Mouse (Mus musculus) G1E (cell line): ENCODE results near the gene Gm4707. TPM values are rescaled to one million over a fixed set of nuclear protein-coding genes. Genes with fewer than 3 reads are reported as not detected.
"Not testable (repeated sequence)": the region's sequence is repeated elsewhere in the genome, so short reads cannot be mapped to it uniquely, and the experiment has no call there.

ENCODE experiments used
- ATAC-seq: 2 replicates; pipeline ENCODE4 v1.8.0; 2016; ENCODE audit warnings: mild to moderate bottlenecking; ENCODE audit not compliant: insufficient number of reproducible peaks, poor library complexity, low FRiP score, severe bottlenecking; ENCODE audit errors: extremely low read depth
- DNase-seq: peaks from one replicate; pipeline ENCODE4 v3.0.0; 2012; ENCODE audit warnings: low spot score
- H3K27me3 ChIP-seq: 2 replicates; pipeline ENCODE4 v1.6.1; 2012; ENCODE audit warnings: mild to moderate bottlenecking, low read length, inconsistent platforms; ENCODE audit not compliant: insufficient read depth
- H3K36me3 ChIP-seq: replicated peaks from 2 replicates; pipeline ENCODE3; 2012; ENCODE audit warnings: mild to moderate bottlenecking, inconsistent platforms
- H3K4me1 ChIP-seq: 2 replicates; pipeline ENCODE4 v1.6.1; 2012; ENCODE audit warnings: low read depth, low read length, inconsistent platforms, mixed read lengths; ENCODE audit not compliant: insufficient read depth
- H3K4me3 ChIP-seq: 2 replicates; pipeline ENCODE4 v1.5.1; 2012; ENCODE audit warnings: low read depth, mild to moderate bottlenecking, inconsistent platforms, low read length, moderate library complexity, mixed read lengths
- H3K9me3 ChIP-seq: replicated peaks from 2 replicates; pipeline ENCODE4 v1.6.1; 2012; ENCODE audit warnings: inconsistent platforms
- CTCF ChIP-seq: IDR thresholded peaks from 2 replicates; pipeline ENCODE4 v1.5.1; 2012; ENCODE audit warnings: low read depth, low read length, inconsistent platforms, mixed read lengths
- GATA1 ChIP-seq: IDR thresholded peaks from 2 replicates; pipeline ENCODE4 v1.6.1; 2012; ENCODE audit warnings: borderline replicate concordance, low read length, inconsistent platforms, mixed read lengths
- GATA2 ChIP-seq: IDR thresholded peaks from 2 replicates; pipeline ENCODE4 v1.6.1; 2012; ENCODE audit warnings: low read depth, low read length, inconsistent platforms, borderline replicate concordance
- POLR2AphosphoS5 ChIP-seq: IDR thresholded peaks from 2 replicates; pipeline ENCODE4 v1.6.1; 2012; ENCODE audit warnings: low read depth, low read length, inconsistent platforms; ENCODE audit not compliant: insufficient replicate concordance
- TAL1 ChIP-seq: conservative IDR thresholded peaks from 2 replicates; pipeline ENCODE4 v1.6.1; 2012; ENCODE audit warnings: low read depth, low read length, inconsistent platforms, mixed read lengths
- polyA plus RNA-seq: library from polyadenylated mRNA; stranded (reverse); fragments of >175 nt; gene quantifications from 2 replicates; pipeline ENCODE4 v1.2.3, GENCODE M21; 2012
- total RNA-seq, 2 experiments: library from RNA; stranded (forward) in 1 of 2; stranded (reverse) in 1 of 2; fragments of 200-1000 nt in 1 of 2; fragments of >200 nt in 1 of 2; fragmentation: Nextera tagmentation in 1 of 2; gene quantifications; 2 replicates each; pipeline ENCODE4 v1.2.3; 2014 to 2017

The Gm4707 gene
- total and polyA plus RNA-seq, 3 experiments, result 2.7 to 59.5 TPM; not detected in 1

DNA sequence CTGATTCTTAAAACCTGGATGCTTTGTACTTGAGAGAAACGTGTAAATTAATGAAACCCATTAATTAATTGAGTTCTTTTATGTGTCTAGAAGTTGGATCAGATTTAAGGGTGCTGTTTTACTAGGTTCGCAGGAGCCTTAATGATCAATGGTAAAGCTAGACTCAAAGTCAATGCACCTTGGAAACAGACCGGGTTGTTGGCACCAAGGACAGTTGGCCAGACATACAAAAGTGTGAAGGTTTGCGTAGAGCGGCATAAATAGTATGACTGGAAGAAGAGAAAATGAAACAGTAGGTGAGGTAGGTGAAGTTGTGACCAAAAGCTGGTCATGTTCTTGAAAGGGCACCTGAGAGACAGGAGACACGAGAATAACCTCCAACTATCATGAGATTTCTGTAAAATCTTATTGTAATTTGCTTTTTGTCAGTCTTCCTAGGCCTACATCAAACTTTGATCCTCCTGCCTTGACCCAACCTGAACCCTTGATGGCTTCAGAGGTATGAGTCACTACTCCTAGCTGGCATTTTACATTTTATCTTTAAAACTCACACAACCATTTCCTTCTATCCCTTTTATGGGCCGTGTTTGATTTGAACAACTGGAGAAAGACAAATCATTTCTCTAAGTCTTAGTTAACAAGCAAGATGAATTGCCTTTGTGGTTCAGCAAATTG, 16.8 kb upstream of the Gm4707 start:
- Histone ChIP-seq H3K36me3 (peaks cover 11% of the 10 kb centered on the region), H3K27me3 (no peaks in the 10 kb centered on the region), H3K9me3 (no peaks in the 10 kb centered on the region), H3K4me3 (no peak overlapping the region), H3K4me1 (peaks cover 44% of the 10 kb centered on the region)
- TF ChIP-seq CTCF, result no peak
- no peak for TF ChIP-seq GATA2
- no peak for TF ChIP-seq POLR2AphosphoS5
- no peak for TF ChIP-seq GATA1
- no peak for TF ChIP-seq TAL1
- DNase-seq, result no peak
- ATAC-seq, result no peak

DNA sequence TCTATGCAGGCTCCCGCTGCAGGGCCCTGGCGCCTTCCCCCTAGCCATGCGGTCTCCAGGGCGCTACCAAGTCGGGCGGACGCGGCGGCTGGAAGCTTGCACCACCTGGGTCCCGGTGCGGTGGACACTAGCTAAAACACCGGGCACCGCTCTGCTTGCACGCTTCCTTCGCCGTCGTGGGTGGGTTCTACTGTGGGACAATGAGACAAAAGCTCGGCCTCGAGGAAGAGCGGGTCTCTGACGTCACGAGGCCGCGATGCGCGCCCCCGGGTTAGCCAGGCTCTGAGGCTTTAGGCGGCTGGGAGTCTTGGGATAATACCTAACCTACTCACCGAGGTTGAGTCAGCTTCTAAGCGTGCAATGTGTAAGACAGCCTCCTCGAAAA, 16.0 kb upstream of the Gm4707 start:
- H3K9me3 ChIP-seq, result no peaks in the 10 kb centered on the region
- no peak for TF ChIP-seq GATA2
- no peak for TF ChIP-seq GATA1
- TF ChIP-seq CTCF, result no peak
- no peak for TF ChIP-seq POLR2AphosphoS5
- TF ChIP-seq TAL1, result no peak
- DNase-seq (peak; percentile 65), ATAC-seq (no peak; the same call in 1 of the 2 replicates)
- H3K36me3 ChIP-seq, result peaks cover 11% of the 10 kb centered on the region
- peaks cover 44% of the 10 kb centered on the region for H3K4me1 ChIP-seq
- H3K4me3 ChIP-seq, result peak overlapping the region; percentile 96
- H3K27me3 ChIP-seq, result no peaks in the 10 kb centered on the region

DNA sequence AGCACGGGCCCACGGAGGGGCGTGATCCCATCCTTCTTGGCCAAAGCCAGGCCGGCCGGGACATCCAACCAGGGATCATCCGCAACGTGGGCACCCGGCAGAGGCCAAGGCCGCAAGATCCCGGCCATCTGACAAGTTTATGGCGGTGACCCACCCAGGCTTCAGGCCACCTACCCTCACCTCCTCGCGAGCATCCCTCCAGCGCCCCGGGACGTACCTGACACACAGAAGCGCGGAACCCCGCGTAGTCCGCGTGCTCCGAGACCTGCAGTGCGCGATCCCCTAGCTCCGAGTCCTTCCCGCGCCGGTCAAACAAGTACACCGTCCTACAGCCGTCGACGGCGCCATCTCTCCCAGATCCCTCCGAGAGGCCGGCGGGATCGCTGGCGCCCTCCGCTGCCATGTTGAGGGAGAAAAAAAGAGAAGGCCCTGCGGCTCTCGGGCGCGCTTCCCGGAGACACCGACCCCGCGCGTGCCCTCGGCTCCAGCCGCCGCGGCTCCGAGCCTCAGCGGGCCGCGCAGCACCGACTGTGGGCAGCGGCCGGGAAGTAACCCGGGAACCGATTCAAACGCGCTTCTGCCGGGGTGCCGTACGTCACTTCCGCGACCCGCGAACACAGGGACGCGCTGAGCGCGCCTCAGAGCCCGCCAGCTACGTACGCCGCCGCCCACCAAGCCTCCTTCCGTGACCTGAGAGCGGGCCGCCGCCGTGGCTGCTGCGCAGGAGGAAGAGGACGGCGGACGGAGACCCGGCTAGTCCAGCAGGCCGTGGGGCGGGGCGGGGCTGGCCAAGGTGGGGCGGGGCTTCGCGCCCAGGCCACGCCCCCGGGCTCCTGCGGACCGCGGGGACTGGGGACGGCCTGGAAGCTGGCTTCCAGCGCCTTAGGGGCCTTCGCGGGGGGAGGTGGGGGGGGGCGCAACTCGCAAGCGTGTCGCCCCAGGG, 15.3 kb upstream of the Gm4707 start, which contains the start of gene Smchd1:
Smchd1 (minus strand) TSS at position 582 of the 943 bp plus-strand sequence.
- ATAC-seq (peak; percentile 95), DNase-seq (peak; percentile 94)
- no peaks in the 10 kb centered on the region for H3K27me3 ChIP-seq
- peaks cover 38% of the 10 kb centered on the region for H3K4me1 ChIP-seq
- TF ChIP-seq POLR2AphosphoS5 (no peak), TAL1 (no peak)
- peak within 1 kb of the TSS; percentile 96 for H3K4me3 ChIP-seq
- no peaks in the 10 kb centered on the region for H3K9me3 ChIP-seq
- H3K36me3 ChIP-seq, result peaks cover 15% of the 10 kb centered on the region

DNA sequence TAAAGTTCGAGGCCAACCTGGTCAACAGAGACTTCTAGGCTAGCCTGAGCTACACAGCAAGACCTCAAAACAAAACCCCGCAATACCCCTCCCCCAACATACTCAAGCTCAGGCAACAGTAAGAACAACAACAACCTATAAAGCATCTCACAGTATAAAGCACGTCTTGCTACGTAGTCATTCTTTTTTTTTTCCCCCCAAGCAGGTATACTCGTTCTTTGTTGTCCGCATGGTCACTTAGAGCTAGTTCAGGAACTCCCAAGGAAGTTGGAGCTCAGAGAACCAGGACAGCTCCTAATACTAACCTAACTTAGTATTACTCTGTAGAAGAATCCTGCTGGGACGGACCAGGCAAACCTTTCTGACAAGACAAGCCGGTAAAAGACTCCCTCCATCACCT, 14.4 kb upstream of the Gm4707 start:
- Histone ChIP-seq H3K4me1 (peaks cover 33% of the 10 kb centered on the region), H3K27me3 (no peaks in the 10 kb centered on the region), H3K9me3 (no peaks in the 10 kb centered on the region), H3K4me3 (peak overlapping the region; percentile 96), H3K36me3 (peaks cover 22% of the 10 kb centered on the region)
- DNase-seq (no peak), ATAC-seq (no peak)
- no peak for TF ChIP-seq CTCF
- TF ChIP-seq TAL1, result no peak
- no peak for TF ChIP-seq GATA2
- TF ChIP-seq GATA1, result no peak
- TF ChIP-seq POLR2AphosphoS5, result no peak

DNA sequence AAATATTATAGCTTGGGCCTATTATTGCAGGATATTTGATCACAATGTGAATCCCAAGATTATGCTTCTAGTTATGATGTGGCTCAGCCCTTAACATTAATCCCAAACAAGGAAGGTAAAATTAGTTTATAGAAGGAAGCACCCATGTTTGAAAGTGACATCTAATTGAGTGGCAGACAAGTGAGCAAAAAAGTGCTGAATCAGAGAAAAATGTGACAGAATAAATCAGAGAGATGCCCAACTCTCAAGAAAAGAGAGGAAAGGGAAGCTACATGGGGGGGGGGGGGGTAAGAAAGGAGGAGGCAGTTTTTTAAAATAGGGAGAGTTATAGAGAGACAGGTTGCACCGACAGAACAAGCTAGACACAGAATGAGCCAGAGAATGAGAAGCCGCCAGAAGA, 11.5 kb upstream of the Gm4707 start:
- no peaks in the 10 kb centered on the region for H3K9me3 ChIP-seq
- no peak for TF ChIP-seq TAL1
- no peak for TF ChIP-seq GATA1
- TF ChIP-seq POLR2AphosphoS5, result no peak
- no peak for TF ChIP-seq CTCF
- no peak for TF ChIP-seq GATA2
- H3K27me3 ChIP-seq, result no peaks in the 10 kb centered on the region
- H3K4me3 ChIP-seq, result no peak overlapping the region
- DNase-seq (no peak), ATAC-seq (no peak)
- H3K36me3 ChIP-seq, result peaks cover 34% of the 10 kb centered on the region
- H3K4me1 ChIP-seq, result peaks cover 43% of the 10 kb centered on the region

DNA sequence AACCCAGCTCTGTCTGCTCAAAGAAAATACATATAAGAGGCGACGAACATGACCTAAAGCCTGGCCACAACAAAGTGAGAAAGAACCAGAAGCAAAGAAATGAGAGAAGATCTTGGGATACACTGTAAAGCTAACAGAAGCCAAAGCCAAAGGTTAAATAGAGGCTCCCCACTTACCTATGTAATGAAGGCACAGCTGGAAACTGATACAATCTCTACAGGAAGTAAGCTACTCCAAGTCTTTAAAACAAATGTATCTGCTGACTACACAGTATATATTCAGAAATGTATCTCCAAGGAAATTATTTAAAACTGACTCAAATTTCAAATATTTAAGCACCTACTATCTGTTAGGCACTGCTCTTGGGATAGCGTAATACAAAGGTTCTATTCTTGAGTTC, 594 bp upstream of the Gm4707 start:
- Histone ChIP-seq H3K4me3 (no peak overlapping the region), H3K36me3 (peaks cover 81% of the 10 kb centered on the region), H3K9me3 (no peaks in the 10 kb centered on the region), H3K4me1 (peaks cover 5% of the 10 kb centered on the region), H3K27me3 (no peaks in the 10 kb centered on the region)
- TF ChIP-seq GATA1 (no peak), TAL1 (no peak), GATA2 (no peak), CTCF (no peak), POLR2AphosphoS5 (no peak)
- DNase-seq (no peak), ATAC-seq (no peak)

DNA sequence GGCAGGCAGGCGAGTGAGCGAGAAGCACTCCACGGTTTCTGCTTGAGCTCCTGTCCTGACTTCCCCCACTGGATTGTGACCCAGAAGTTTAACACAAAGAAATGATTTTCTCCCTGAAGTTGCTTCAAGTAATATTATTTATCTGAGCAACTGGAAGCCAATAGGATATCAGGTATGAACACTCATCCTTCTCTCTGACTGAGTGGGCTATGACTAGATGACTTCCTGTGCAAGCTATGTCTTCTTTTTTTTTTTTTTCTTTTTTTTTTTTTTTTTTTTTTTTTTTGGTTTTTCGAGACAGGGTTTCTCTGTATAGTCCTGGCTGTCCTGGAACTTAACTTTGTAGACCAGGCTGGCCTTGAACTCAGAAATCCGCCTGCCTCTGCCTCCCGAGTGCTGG, 2.4 kb downstream of the Gm4707 start:
- H3K9me3 ChIP-seq, H3K4me3 ChIP-seq, H3K27me3 ChIP-seq, DNase-seq, ATAC-seq, H3K4me1 ChIP-seq: not testable (repeated sequence)
- H3K36me3 ChIP-seq, result peaks cover 76% of the 10 kb centered on the region
